Mouse (Mus musculus): ENCODE results near the gene Trpv4. TPM values are rescaled to one million over a fixed set of nuclear protein-coding genes. Genes with fewer than 3 reads are reported as not detected.

Trpv4 gene
- polyA plus RNA-seq (2016; fragmentation: Nextera tagmentation; extraction: Ambion mirVana) = 0.95 and 1.1 TPM in 2 replicates

DNA sequence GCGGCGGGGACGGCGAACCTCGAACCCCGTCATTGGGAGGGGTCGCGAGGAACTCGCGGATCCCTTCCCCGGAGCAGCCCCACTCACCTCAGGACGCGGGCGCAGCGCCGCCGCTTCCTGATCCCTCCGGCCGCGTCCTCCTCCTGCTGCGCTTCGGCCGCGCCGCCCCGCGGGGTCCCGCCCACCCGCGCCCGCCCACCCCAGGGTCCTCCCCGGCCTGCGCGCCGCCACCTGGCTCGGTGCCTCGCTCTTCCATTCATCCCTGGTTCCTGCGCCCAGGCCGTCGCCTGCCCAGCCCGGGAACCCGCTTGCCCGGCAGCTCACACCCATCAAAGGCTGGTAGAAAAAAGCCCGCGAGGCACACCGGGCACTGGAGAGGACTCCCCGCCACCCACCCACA lies at the start of gene Trpv4:
Trpv4 (minus strand) TSS at position 167 of the 400 bp plus-strand sequence.
- no peak for ATAC-seq (ENCODE audit: low FRiP score, low read depth)
- no peaks in the 10 kb centered on the region for H3K36me3 ChIP-seq
- no peaks in the 10 kb centered on the region for H3K9me3 ChIP-seq
- peaks cover 50% of the 10 kb centered on the region for H3K27me3 ChIP-seq (replicated peaks)
- no peak within 1 kb of the TSS for H3K27ac ChIP-seq
- H3K9ac ChIP-seq = 0 out of 2 replicates have a peak within 1 kb of the TSS, but pooled peaks have one; percentile 26
- 1% methylated on average over 43 of the region's 47 CpGs for WGBS
- H3K4me1 ChIP-seq = peaks cover 9% of the 10 kb centered on the region
- peak within 1 kb of the TSS; percentile 38 for H3K4me3 ChIP-seq
- peak within 1 kb of the TSS; percentile 73 for H3K4me2 ChIP-seq (replicated peaks)

DNA sequence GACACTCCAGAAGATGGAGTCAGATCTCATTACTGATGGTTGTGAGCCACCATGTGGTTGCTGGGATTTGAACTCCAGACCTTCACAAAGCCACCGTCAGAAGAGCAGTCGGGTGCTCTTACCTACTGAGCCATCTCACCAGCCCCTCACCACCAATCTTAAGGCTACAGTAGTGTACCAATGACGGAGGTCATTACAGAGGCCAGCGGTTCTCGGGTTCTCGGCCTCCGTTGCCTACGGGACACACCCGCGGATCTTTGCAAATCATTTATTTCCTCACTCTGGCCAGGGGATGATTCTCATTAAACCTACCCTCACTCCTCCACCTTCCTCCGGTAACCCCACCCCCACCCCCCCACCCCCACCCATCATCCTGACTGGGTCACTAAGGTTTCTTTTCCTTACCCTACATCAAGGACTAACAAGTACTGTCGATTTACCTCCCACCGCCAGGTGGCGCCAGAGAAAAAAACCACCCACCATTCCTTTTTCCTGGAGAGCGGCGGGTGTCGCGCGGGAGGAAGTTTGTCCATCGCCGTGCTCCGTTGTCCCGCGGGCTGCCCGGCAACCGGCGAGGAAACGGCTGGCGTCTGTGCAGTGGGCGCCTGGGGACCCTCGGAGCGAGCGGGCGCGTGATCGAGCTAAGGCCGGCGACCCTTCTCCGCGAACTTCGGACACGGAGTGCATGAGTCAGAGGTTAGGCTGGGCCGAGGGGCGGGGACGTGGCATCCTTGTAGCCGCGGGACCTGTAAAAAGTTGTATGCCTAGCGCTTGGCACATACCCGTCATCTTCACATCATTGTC lies 49.2 kb upstream of the Trpv4 start, which contains the start of gene Tchp:
Tchp (plus strand) TSS at position 496 of the 804 bp plus-strand sequence.
- no peak within 1 kb of the TSS for H3K27ac ChIP-seq

DNA sequence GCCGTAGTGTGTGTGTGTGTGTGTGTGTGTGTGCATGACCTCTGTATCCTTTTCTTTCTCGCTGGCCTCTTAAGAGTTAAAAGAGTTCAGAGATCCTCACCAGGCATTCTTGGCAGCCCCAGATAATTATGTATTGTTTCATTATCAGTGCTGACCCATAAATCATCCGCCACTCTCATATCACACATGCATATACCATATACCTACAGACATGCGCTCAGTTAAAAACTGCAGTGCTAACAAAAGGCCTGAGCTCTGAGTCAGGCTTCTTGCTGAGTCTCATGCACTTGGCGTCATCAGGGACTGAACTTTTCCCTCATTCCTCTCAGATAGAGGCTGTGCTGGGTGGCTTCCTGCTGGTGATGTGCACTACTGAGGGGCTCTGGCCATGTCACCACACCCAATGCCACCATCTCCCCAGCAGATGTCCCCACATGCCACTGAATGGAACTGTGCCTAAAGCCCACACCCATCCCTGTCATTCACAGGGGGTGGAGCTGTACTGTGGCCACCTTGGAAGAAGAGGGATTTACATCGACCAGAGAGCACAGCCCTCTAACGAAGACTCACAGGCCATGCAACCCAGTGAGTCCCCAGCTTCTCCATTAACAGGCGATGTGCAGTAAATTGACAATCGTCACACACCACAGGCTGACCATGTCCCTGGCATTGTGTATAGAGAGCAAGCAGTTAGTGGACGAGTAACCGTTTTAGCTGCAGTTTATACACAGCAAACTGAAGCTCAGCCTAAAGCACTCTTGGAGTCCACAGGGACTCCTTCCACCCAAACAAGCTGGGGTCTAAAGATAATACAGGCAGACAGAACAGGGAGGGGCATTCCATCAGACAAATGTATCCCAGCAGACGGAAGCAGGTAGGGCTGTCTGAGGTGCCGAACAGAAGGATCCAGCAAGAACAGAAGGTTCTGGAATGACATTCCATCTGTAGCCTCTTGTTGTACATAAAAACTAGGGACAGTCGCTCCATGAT lies 44.5 kb upstream of the Trpv4 start:
- Histone ChIP-seq H3K4me3 (no peak overlapping the region), H3K4me1 (no peaks in the 10 kb centered on the region), H3K9ac (no peak overlapping the region), H3K4me2 (replicated peaks) (no peak overlapping the region), H3K27ac (no peak overlapping the region), H3K36me3 (no peaks in the 10 kb centered on the region), H3K27me3 (replicated peaks) (no peaks in the 10 kb centered on the region), H3K9me3 (no peaks in the 10 kb centered on the region)
- 64% methylated on average over 14 of the region's 14 CpGs for WGBS
- ATAC-seq (ENCODE audit: low FRiP score, low read depth) = no peak

More for the DNA sequence above, 49.2 kb upstream of the Trpv4 start, which contains the start of gene Tchp:
- H3K4me1 ChIP-seq = peaks cover 9% of the 10 kb centered on the region
- no peaks in the 10 kb centered on the region for H3K9me3 ChIP-seq
- peak within 1 kb of the TSS; percentile 79 for H3K4me3 ChIP-seq
- peak within 1 kb of the TSS; percentile 69 for H3K9ac ChIP-seq
- peaks cover 30% of the 10 kb centered on the region for H3K36me3 ChIP-seq
- peak; percentile 80 for ATAC-seq (ENCODE audit: low FRiP score, low read depth)
- H3K27me3 ChIP-seq (replicated peaks) = no peaks in the 10 kb centered on the region
- H3K4me2 ChIP-seq (replicated peaks) = peak within 1 kb of the TSS; percentile 70
- WGBS = 3% methylated on average over 49 of the region's 49 CpGs

DNA sequence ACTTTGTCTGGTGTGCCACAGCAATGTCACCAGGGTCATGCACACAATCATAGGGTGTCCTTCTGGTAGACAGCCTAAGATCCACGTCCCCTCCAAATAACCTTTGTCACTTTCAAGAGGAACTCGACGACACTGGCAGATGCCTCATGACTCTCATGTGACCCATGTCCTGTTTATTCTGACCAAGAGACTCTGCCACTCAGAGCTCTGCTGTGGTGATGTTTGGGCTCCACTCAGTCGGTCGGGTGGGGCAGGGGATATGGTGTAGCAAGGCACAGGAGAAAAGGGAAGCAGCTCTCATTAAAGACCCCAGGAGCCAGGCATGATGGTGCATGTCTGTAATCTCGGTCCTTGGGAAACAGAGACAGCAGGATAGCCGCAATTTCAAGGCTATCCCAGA lies 40.8 kb upstream of the Trpv4 start:
- Histone ChIP-seq H3K27me3 (replicated peaks) (no peaks in the 10 kb centered on the region), H3K36me3 (no peaks in the 10 kb centered on the region), H3K4me1 (no peaks in the 10 kb centered on the region), H3K9me3 (no peaks in the 10 kb centered on the region), H3K9ac (no peak overlapping the region), H3K4me3 (no peak overlapping the region), H3K4me2 (replicated peaks) (no peak overlapping the region), H3K27ac (no peak overlapping the region)
- 63% methylated on average over 7 of the region's 7 CpGs for WGBS
- ATAC-seq (ENCODE audit: low FRiP score, low read depth) = no peak

DNA sequence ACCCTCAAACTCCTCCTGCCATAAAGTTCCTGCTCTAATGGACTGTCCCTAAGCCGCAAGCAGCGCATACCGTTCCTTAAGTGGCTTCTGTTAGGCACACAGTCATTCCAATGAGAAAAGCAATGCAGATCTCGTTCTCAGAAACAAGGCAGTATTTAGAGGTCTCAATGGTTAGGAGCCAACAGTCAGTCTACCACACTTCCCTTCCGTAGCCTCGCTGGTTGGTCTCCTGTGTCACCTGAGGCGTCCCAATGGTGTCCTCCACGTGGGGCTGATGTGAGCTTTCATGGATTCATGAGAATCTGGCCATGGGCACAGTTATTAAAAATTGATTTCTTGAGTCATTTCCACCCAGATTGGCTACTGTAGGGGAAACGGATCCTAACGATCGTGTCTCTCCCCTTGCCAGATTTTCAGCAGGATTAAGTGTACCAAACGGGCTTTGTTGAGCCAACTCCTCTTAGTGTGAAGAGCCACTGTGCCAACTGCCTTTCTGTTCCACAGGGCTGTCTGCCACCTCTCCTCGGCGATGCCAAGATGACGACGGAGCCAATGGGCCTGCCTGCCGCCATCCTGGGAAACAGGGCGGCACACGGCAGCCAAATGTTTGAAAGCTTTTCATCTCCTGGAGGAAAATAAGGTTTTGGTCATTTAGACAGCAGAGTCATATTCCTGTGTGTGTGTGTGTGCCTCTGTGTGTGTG lies 40.0 kb upstream of the Trpv4 start:
- H3K36me3 ChIP-seq = no peaks in the 10 kb centered on the region
- no peaks in the 10 kb centered on the region for H3K9me3 ChIP-seq
- ATAC-seq (ENCODE audit: low FRiP score, low read depth) = no peak
- H3K4me3 ChIP-seq = no peak overlapping the region
- H3K27ac ChIP-seq = no peak overlapping the region
- no peak overlapping the region for H3K9ac ChIP-seq
- WGBS = 86% methylated on average over 19 of the region's 19 CpGs
- no peak overlapping the region for H3K4me2 ChIP-seq (replicated peaks)
- H3K27me3 ChIP-seq (replicated peaks) = no peaks in the 10 kb centered on the region
- H3K4me1 ChIP-seq = no peaks in the 10 kb centered on the region

DNA sequence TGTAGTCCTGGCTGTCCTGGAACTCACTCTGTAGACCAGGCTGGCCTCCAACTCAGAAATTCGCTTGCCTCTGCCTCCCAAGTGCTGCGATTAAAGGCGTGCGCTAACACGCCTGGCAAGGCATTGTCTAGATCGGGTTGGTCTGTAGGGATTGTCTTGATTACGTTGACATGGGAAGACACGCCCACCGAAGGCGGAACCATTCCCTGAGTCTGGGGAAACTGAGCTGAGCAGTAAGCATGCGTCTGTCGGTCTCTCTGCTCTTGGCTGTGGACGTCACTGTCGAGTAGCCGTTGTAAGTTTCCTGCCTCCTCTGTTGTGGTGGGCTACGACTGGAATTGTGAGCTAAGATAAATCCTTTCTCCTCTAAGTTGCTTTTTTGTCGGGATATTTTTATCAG lies 38.7 kb upstream of the Trpv4 start:
- Histone ChIP-seq H3K4me3 (no peak overlapping the region), H3K27ac (no peak overlapping the region), H3K4me2 (replicated peaks) (no peak overlapping the region), H3K9ac (no peak overlapping the region), H3K9me3 (no peaks in the 10 kb centered on the region), H3K27me3 (replicated peaks) (no peaks in the 10 kb centered on the region), H3K4me1 (no peaks in the 10 kb centered on the region), H3K36me3 (no peaks in the 10 kb centered on the region)
- no peak for ATAC-seq (ENCODE audit: low FRiP score, low read depth)
- WGBS = 81% methylated on average over 17 of the region's 17 CpGs

DNA sequence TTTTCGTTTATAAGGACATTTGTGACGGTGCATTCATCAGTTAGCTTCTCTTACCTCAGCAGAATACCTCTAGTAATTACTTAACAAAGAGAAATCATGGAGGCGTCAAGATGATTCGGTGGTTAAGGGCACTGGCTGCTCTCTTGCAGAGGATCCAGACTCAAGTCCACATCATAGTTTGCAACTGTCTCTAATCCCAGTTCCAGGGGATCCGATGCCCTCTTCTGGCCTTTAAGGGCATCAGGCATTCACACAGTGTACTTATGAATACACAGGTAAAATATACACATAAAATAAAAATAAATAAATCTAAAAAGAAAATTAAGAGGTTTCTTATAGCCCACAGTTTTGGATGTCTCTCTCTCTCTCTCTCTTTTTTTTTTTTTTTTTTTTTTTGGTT lies 37.6 kb upstream of the Trpv4 start:
- Histone ChIP-seq H3K4me3 (no peak overlapping the region), H3K27me3 (replicated peaks) (no peaks in the 10 kb centered on the region), H3K9ac (no peak overlapping the region), H3K4me2 (replicated peaks) (no peak overlapping the region), H3K9me3 (no peaks in the 10 kb centered on the region), H3K27ac (no peak overlapping the region), H3K36me3 (no peaks in the 10 kb centered on the region), H3K4me1 (peaks cover 4% of the 10 kb centered on the region)
- ATAC-seq (ENCODE audit: low FRiP score, low read depth) = no peak
- WGBS = 70% methylated on average over 5 of the region's 5 CpGs

DNA sequence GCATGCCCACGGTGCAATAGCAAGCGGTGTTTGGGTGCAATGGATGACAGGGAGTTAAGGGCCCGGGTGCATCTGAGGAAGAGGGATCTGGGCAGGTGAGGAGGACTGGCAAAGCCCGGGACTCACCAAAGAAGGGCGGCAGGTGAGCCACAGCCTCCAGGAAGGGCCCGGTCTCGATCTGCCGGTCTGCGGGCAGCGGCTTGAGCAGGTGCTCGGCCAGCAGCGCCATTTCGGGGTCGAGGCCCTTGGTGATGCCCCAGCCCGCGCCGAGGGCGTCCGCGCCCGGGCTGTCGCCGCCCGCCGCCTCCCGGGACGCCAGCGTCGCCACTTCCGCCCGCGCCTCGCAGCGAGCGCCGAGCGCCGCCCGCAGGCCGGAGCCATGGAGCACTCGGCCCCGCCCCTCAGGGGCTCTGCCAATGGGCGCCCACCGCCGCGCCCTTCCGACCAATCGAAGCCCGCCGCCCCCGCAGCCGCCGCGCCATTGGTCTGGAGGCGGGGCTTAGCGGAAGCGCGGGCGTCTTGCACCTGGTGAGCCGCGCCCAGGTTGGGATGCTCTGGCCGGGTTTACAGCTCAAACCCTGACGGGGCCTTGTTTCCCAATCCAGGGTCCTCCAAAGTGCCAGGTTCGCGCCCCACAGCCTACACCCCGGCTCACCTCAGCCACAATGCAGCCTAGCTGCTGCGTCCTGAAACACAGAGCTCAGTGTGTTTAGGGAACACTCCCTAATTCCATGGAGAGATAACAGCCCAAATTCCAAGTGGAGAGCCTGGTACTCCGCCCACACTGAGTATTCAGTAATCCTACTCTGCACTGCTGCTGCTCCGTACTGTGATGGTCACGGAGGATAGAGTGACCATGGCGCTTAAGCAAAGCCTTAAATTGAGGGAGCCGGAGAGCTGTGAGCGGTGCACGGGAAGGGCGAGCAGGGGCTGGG lies 32.7 kb upstream of the Trpv4 start, which contains the start of gene Gltp:
Gltp (minus strand) TSS at position 352 of the 935 bp plus-strand sequence.
- H3K4me2 ChIP-seq (replicated peaks) = peak within 1 kb of the TSS; percentile 92
- H3K4me3 ChIP-seq = peak within 1 kb of the TSS; percentile 69
- H3K9me3 ChIP-seq = no peaks in the 10 kb centered on the region
- no peaks in the 10 kb centered on the region for H3K27me3 ChIP-seq (replicated peaks)
- WGBS = 5% methylated on average over 73 of the region's 75 CpGs
- H3K4me1 ChIP-seq = peaks cover 21% of the 10 kb centered on the region
- H3K36me3 ChIP-seq = no peaks in the 10 kb centered on the region
- no peak within 1 kb of the TSS for H3K27ac ChIP-seq
- ATAC-seq (ENCODE audit: low FRiP score, low read depth) = peak; percentile 97
- peak within 1 kb of the TSS; percentile 84 for H3K9ac ChIP-seq

DNA sequence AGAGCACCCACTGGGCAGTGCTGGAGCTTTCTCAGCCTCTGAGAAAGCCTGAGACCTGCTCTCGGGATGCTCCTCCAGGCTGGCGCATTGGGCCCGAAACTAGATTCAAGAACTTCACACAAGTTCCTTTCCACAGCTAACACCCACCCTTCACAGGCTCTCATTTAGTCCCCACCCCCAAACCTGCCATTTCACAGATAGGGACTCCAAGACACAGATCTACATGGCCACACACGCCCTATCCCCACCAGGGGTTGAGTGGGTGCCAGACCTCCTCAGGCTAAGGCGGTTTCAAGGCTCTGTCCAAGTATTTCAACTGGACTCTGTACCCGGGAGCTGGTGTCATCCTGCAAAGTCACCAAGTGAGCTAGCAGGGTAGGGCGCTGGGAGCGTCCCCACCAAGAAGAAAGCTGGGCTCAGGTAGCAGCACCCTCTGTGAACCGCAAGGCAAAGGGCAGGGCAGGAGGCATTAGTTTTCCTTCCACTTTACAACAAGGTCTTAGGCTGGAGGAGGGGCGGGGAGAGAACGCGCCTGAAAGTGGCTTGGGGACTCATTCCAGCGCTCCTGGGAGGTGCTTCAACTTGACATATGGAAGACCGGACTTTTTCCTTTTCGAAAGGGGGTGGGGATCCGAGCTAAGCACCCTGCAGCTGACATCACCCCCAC lies 31.6 kb upstream of the Trpv4 start:
- peaks cover 21% of the 10 kb centered on the region for H3K4me1 ChIP-seq
- H3K4me3 ChIP-seq = peak overlapping the region; percentile 69
- H3K27me3 ChIP-seq (replicated peaks) = no peaks in the 10 kb centered on the region
- H3K9me3 ChIP-seq = no peaks in the 10 kb centered on the region
- WGBS = 21% methylated on average over 16 of the region's 16 CpGs
- ATAC-seq (ENCODE audit: low FRiP score, low read depth) = no peak
- H3K4me2 ChIP-seq (replicated peaks) = peak overlapping the region; percentile 92
- peak overlapping the region; percentile 84 for H3K9ac ChIP-seq
- no peak overlapping the region for H3K27ac ChIP-seq
- no peaks in the 10 kb centered on the region for H3K36me3 ChIP-seq

DNA sequence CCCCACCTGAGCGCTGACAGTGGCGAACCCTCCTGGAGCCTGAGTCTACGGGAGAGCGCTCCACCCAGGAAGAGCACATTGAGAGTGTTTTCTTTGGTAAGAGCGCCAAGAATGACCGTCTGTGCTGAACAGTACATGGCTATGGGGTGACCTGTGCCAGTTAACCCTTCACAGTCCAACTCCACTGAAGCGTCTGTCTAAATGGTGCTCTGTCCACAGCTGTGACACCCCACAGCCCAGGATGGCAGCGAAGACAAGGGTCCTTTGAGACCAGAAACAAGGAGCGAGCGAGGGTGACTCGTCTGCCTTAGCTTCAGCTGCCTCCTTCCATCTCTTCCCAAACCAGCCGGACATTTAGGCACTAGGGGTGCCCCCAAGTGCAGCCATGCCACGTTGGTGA lies 30.5 kb upstream of the Trpv4 start:
- Histone ChIP-seq H3K4me1 (peaks cover 21% of the 10 kb centered on the region), H3K27me3 (replicated peaks) (no peaks in the 10 kb centered on the region), H3K36me3 (no peaks in the 10 kb centered on the region), H3K9me3 (no peaks in the 10 kb centered on the region), H3K4me3 (no peak overlapping the region), H3K9ac (no peak overlapping the region), H3K27ac (no peak overlapping the region), H3K4me2 (replicated peaks) (peak overlapping the region; percentile 92; the same call in 1 of the 2 replicates)
- no peak for ATAC-seq (ENCODE audit: low FRiP score, low read depth)
- WGBS = 86% methylated on average over 13 of the region's 13 CpGs

Measured in neural tube, embryonic 12.5 days (tissue).